Mouse (Mus musculus): ENCODE measurements at regions not wholly inside any gene's neighbourhood (a gene's known extent, or its start where the extent isn't known, plus 50 kb on each side); places are given as distances from the start of the nearest gene placed in this dataset.
"Not testable (repeated sequence)": the region's sequence is repeated elsewhere in the genome, so short reads cannot be mapped to it uniquely, and the experiment has no call there.

- no peak for DNase-seq (ENCODE audit: low read depth, low spot score)
- WGBS = 84% methylated on average over 7 of the region's 7 CpGs
Measured at GRCm38 (mm10) chr12:71512915-71513612, 203.4 kb downstream of the Dact1 start.

- 45% methylated on average over 1 of the region's 1 CpGs for WGBS
- DNase-seq (ENCODE audit: low read depth, low spot score) = no peak
Measured at GRCm38 (mm10) chr12:71519520-71519919, 209.8 kb downstream of the Dact1 start.

DNA sequence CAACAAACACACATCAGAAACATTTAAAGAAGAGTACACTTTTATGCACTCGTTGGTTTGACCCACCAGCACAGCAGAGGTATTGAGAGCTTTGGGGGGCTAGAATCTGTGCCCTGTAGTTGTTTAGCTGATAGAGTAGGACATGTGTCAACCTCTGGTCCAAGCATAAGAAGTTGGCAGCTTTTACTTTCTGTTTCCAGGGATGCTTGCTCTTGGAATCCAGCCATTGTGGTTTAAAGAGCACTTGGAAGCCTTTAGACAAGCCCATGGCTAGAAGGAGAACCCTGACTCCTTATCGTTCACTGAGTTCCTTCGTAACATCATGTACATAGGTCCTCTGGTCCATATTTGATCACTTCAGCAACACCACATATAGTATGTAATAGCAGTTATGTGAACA, 212.3 kb downstream of the Dact1 start:
- 62% methylated on average over 3 of the region's 3 CpGs for WGBS

GRCm38 (mm10) chr12:71522451-71522850, 212.8 kb downstream of the Dact1 start:
- 34% methylated on average over 5 of the region's 5 CpGs for WGBS
- no peak for DNase-seq (ENCODE audit: low read depth, low spot score)

More for the DNA sequence above, 212.3 kb downstream of the Dact1 start:
- no peak for DNase-seq (ENCODE audit: low read depth, low spot score)

DNA sequence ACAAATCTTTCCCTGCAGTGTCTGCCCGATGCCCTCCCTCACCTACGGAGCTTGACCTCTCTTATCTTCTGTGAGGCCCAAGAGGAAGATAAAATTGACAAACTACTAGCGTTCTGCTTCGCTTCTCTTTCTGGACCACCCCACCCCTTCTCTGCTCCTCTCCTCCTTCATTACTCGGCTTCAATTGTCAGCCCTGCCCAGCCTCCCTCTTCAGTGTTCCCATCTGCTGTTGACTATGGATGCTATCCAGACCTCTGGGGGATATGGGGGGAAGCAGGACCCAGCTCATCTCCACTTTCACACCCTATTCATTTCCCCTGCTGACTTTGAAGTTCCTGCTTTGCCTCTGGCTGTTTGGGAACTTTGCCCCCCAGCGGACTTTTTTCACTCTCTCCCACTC, 214.5 kb downstream of the Dact1 start:
- DNase-seq (ENCODE audit: low read depth, low spot score) = no peak
- 41% methylated on average over 6 of the region's 6 CpGs for WGBS

GRCm38 (mm10) chr12:71525255-71525927, 215.7 kb downstream of the Dact1 start:
- 61% methylated on average over 10 of the region's 10 CpGs for WGBS
- DNase-seq (ENCODE audit: low read depth, low spot score) = no peak

DNA sequence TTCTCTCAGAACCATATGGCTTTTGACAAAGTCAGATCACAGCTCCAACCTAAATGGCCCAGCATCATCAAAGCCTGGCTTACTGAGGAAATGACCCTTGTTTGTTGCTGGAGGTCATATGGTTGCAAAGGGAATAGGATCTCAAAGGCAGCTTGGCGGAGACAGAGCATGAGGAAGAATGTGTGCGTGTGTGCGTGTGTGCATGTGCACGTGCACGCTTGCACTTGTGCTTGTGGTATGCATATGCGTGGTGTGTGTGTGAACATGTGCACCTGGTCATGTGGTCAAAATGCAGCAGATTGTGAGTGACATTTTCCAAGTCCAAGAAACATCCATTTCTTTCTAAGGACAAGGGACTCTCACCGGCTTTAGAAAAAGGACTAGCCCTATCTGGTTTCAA, 216.9 kb downstream of the Dact1 start:
- 95% methylated on average over 7 of the region's 7 CpGs for WGBS
- DNase-seq (ENCODE audit: low read depth, low spot score) = no peak

DNA sequence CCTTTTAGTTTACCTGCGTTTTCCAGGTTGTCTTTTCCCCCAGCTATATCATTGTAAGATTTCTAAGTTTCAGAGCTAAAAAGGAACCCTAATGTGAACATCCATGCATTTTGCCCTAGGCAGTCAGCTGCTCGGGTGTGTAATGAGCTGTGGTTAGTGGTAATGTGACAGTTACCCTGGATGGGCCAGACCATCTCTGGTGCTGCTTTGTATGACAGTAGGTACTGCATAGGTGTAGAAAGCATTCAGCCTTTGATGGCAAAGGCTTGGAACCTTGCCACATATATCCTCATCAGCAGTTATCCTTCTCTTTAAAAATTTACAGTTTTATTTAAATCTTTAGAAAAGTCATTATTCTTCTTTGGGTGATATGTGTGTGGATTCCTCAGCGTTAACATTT, 222.5 kb downstream of the Dact1 start:
- WGBS = 80% methylated on average over 3 of the region's 3 CpGs
- no peak for DNase-seq (ENCODE audit: low read depth, low spot score)

GRCm38 (mm10) chr12:71532708-71533450, 223.2 kb downstream of the Dact1 start:
- 91% methylated on average over 22 of the region's 22 CpGs for WGBS
- DNase-seq (ENCODE audit: low read depth, low spot score) = no peak

DNA sequence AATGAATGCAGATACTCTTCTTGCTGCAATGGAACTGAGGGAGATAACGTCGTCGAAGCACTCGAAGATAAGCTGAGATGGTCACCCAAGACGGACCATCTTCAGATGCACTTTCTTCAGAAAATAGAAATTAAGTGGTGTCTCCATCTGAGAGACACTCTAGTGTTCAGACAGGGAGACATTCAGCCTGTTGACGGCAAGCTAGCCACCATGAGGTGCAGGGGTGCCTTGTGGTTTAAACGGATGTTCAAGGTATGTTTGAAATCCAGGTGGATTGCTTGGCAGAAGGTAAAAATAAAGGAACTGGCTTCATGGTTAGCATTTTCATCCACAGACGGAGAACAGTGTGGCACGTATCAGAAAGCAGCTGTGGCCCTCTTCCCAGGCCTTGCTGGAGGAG, 224.0 kb downstream of the Dact1 start:
- no peak for DNase-seq (ENCODE audit: low read depth, low spot score)

DNA sequence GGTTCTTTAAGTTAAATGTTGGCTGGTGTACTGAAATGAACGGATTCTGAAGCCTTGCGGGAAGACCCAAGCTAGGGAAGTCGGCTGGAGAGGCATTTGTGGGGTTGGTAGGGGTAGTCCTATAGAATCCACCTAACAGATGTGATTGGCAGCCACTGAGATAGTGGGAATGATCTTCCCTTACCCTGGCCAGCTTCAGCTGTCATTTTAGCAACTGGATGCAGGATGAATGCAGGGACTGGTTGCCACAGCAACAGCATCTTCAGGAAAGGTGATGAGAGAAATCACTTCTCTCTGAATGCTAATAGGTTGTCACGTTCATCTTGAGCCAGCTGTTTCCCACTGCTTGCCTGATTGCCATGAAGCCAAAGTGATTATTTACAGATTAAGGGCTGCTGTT, 224.5 kb downstream of the Dact1 start:
- 81% methylated on average over 4 of the region's 4 CpGs for WGBS
- DNase-seq (ENCODE audit: low read depth, low spot score) = no peak

More for the DNA sequence above, 224.0 kb downstream of the Dact1 start:
- 95% methylated on average over 9 of the region's 9 CpGs for WGBS

DNA sequence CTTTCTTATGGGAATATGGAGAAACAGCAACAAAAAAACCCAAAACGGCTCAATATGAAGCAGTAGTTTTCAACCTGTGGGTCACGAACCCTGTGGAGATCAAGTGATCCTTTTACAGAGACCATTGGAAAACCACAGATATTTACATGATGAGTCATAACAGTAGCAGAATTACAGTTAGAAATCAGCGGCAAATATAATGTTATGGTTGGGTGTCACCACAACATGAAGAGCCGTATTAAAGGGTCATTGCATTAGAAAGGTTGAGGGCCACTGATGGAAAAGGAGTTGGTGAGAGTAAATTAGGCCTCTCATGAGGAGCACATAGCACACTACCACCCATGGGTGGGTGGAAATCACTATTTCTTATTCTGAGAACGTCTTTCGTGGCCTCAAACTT, 225.6 kb downstream of the Dact1 start:
- 84% methylated on average over 6 of the region's 6 CpGs for WGBS
- DNase-seq (ENCODE audit: low read depth, low spot score) = no peak

DNA sequence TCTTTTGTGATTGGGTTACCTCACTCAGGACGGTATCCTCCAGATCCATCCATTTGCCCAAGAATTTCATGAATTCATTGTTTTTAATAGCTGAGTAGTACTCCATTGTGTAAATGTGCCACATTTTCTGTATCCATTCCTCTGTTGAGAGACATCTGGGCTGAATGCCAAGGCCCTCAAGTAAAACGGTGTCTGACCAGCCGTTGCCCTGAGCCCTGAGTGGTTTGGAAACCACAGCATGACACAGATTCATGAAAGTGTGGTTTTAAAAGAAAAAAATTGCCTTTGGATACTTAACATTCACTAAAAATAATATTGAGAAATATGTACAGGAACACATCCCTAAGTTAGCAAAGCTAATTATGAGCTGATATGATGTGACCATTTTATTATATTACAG, 226.1 kb downstream of the Dact1 start:
- DNase-seq (ENCODE audit: low read depth, low spot score) = not testable (repeated sequence)
- 46% methylated on average over 3 of the region's 3 CpGs for WGBS

- peak; percentile 19 for DNase-seq (ENCODE audit: low read depth, low spot score)
- 35% methylated on average over 7 of the region's 7 CpGs for WGBS
Measured at GRCm38 (mm10) chr12:71538691-71539090, 229.0 kb downstream of the Dact1 start.

GRCm38 (mm10) chr12:71540279-71540678, 230.6 kb downstream of the Dact1 start:
- DNase-seq (ENCODE audit: low read depth, low spot score) = no peak
- WGBS = 98% methylated on average over 11 of the region's 11 CpGs

DNA sequence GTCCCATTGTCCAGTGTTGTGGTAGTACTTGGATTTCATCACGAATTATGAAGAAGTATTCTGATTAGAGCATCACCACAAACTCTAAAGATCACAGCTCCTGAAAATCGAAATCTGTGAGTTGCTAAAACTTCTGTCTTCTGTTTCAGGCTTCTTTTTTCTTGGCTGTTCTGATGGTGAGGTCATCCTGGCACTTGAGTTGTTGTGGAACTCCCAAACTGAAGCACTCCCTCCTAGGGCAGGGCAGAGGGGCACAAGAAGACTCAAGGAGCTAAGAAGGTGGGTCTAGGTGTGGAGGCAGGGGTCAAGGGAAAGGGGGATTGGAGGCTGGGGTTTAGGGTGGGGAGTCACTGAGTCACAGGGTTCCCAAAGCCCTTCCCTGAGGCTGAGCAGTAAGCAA, 232.3 kb downstream of the Dact1 start:
- DNase-seq (ENCODE audit: low read depth, low spot score) = no peak
- 71% methylated on average over 2 of the region's 2 CpGs for WGBS

DNA sequence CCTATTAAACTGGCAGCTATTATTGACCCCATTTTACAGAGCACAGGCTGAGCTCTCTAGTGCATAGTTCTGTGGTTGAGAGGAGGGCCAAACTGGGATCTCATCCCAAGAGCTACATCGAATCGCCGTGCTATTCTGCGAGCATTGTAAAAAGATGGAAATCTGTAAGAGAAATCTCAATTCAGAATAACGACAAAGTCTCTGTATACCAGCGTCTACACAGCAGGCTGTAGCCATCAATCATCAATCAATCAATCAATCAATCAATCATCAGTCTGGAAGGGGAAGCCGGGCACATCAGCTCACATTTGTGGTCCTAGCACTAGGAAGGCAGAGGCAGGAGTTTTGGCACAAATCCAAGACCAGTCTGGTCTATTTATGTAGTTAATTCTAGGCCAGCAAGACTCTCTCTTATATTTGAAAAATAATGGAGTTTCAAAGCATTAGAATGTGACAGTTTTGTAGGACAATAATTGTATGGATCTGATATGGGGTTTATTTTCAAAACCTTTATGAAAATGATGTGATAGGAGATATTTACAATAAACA, 234.0 kb downstream of the Dact1 start:
- DNase-seq (ENCODE audit: low read depth, low spot score) = no peak
- WGBS = 77% methylated on average over 7 of the region's 7 CpGs

- DNase-seq (ENCODE audit: low read depth, low spot score) = no peak
- WGBS = 42% methylated on average over 8 of the region's 8 CpGs
Measured at GRCm38 (mm10) chr12:71544401-71545159, 234.9 kb downstream of the Dact1 start.

DNA sequence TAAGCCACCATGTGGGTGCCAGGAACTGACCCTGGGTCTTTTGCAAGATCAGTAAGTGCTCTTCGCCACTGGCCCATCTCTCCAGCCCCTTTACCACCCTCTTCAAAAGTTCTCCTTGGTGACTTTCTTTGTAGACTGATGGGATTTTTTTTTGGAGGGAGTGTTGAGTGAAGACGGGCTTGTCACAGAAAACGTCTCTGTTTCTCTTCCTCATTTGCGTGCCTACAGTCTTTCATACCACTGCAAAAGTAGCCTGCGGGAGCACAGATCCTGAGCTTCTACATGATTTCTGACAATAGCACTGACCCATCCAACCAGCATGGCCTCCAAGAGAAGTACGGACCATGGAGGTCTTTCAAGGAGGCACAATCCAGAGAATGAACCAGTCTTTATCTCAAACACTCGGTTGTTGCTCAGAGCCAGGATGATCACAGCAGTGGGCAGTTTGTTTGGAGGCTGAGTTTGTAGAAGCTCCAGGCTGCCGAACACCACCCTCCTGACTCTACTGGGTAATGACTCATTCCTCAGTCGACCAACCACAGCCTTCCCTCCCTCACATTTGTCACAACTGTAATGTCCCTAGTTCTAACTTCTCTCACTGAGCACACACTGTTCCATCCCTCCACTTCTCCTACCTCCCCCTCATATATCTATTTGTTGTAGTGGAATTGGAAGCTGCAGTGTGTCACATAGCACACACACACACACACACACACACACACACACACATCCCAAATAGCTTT, 237.0 kb downstream of the Dact1 start:
- WGBS = 79% methylated on average over 9 of the region's 9 CpGs
- no peak for DNase-seq (ENCODE audit: low read depth, low spot score)

Data from large intestine, adult 2 months (tissue).